18 mouse cellular contexts compared by ENCODE assay signal in the genomic region with DNA sequence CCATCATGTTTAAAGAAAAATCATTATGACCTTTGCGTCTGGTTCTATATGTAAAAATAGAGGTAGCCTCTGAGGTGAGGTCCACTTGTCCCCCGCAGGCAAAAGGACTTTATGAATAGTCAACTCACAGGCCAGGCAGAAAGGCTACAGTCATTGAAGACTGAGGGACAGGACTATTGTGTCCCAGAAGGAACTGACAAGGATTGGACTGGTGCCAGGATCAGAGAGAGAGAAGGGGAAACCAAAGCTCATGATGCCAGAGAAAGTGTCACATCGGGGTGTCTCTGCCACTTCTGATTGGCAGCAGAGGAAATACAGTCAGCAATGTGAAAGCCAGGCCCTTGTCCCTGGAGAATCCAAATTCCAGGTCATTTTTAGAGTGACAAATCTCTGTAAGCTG. TPM values are rescaled to one million over a fixed set of nuclear protein-coding genes. Genes with fewer than 3 reads are reported as not detected.
DNase-seq lines count a peak whose midpoint lies in the region; ATAC-seq and TF ChIP-seq lines count a peak whose summit lies in the region.
"Had no signal": no experiment of that assay in that cellular context is flagged by ENCODE, and none has a peak within 500 bp of the region (broad histone marks: within the 10 kb centered on the region; RNA-seq: fewer than 3 reads in every experiment).

No protein-coding gene starts in this region.

- DNase-seq in heart, adult 18-20 months = peak; percentile 9
- DNase-seq in kidney, adult 2 months = peak; percentile 1
- no peak for DNase-seq in kidney, adult 11 months
- DNase-seq: adrenal gland, postnatal 14 days; gastrocnemius, postnatal 10 days; kidney, postnatal 4 days; layer of hippocampus, adult 9-11 months; lung, adult 2 months; right cerebral cortex, adult 18-20 months had no signal

- H3K9me3 ChIP-seq in heart, embryonic 11.5 days (replicated peaks; ENCODE audit: control insufficient read depth, low read length) = no peaks in the 10 kb centered on the region
- H3K9me3 ChIP-seq in neural tube, embryonic 13.5 days = no peaks in the 10 kb centered on the region
- no peaks in the 10 kb centered on the region for H3K9me3 ChIP-seq in neural tube, embryonic 15.5 days (replicated peaks)
- H3K9me3 ChIP-seq: forebrain, embryonic 12.5 days; limb, embryonic 12.5 days; liver, embryonic 12.5 days; midbrain, embryonic 13.5 days had no signal

- H3K9ac ChIP-seq in heart, embryonic 11.5 days (ENCODE audit: low read depth, low read length) = no peak overlapping the region
- no peak overlapping the region for H3K9ac ChIP-seq in neural tube, embryonic 13.5 days
- no peak overlapping the region for H3K9ac ChIP-seq in neural tube, embryonic 15.5 days (replicated peaks)
- H3K9ac ChIP-seq: forebrain, embryonic 12.5 days; limb, embryonic 12.5 days; liver, embryonic 12.5 days; midbrain, embryonic 13.5 days had no signal

- no peak overlapping the region for H3K27ac ChIP-seq in heart, embryonic 11.5 days (ENCODE audit: low read depth, low read length)
- H3K27ac ChIP-seq in kidney, adult 2 months (ENCODE audit: insufficient read depth, low read depth, low read length) = no peak overlapping the region
- H3K27ac ChIP-seq in neural tube, embryonic 13.5 days (replicated peaks) = peak overlapping the region; percentile 57
- no peak overlapping the region for H3K27ac ChIP-seq in neural tube, embryonic 15.5 days (replicated peaks)
- H3K27ac ChIP-seq: forebrain, embryonic 12.5 days; limb, embryonic 12.5 days; liver, embryonic 12.5 days; midbrain, embryonic 13.5 days; stomach, postnatal 0 days had no signal

- 62% methylated on average over 3 of the region's 3 CpGs for WGBS in heart, embryonic 11.5 days (ENCODE audit: insufficient replicate concordance)
- 81% methylated on average over 3 of the region's 3 CpGs for WGBS in kidney, adult 2 months
- WGBS in neural tube, embryonic 13.5 days = 62% methylated on average over 3 of the region's 3 CpGs
- WGBS in neural tube, embryonic 15.5 days = 68% methylated on average over 3 of the region's 3 CpGs

- no peak for ATAC-seq in heart, embryonic 11.5 days (replicated peaks; ENCODE audit: insufficient number of reproducible peaks, low FRiP score, low TSS enrichment)
- no peak for ATAC-seq in neural tube, embryonic 13.5 days (ENCODE audit: low read depth)
- ATAC-seq in neural tube, embryonic 15.5 days (ENCODE audit: low FRiP score) = no peak
- ATAC-seq in megakaryocyte-erythroid progenitor cell, adult 5-6 weeks (replicated peaks; ENCODE audit: low FRiP score, low TSS enrichment, poor library complexity, severe bottlenecking) = no peak
- ATAC-seq: liver, embryonic 12.5 days; midbrain, embryonic 13.5 days had no signal

- H3K4me3 ChIP-seq in heart, embryonic 11.5 days (ENCODE audit: low read depth, low read length) = no peak overlapping the region
- no peak overlapping the region for H3K4me3 ChIP-seq in kidney, adult 2 months (ENCODE audit: insufficient read depth, low read depth, low read length)
- no peak overlapping the region for H3K4me3 ChIP-seq in neural tube, embryonic 13.5 days
- H3K4me3 ChIP-seq in neural tube, embryonic 15.5 days (replicated peaks) = no peak overlapping the region
- H3K4me3 ChIP-seq: forebrain, embryonic 12.5 days; limb, embryonic 12.5 days; liver, embryonic 12.5 days; midbrain, embryonic 13.5 days had no signal

- TF ChIP-seq CTCF in kidney, adult 2 months (conservative IDR thresholded peaks at IDR 0.05; ENCODE audit: insufficient read depth, insufficient read length, low read depth, low read length) = no peak

- no peak for TF ChIP-seq POLR2A in kidney, adult 2 months (IDR thresholded peaks at IDR 0.05; ENCODE audit: low read depth, low read length)

- H3K4me1 ChIP-seq in heart, embryonic 11.5 days (ENCODE audit: control insufficient read depth, insufficient read depth, low read length) = peaks cover 2% of the 10 kb centered on the region
- no peaks in the 10 kb centered on the region for H3K4me1 ChIP-seq in kidney, adult 2 months (ENCODE audit: control insufficient read depth, insufficient read depth, low read length)
- H3K4me1 ChIP-seq in neural tube, embryonic 13.5 days (replicated peaks) = peaks cover 12% of the 10 kb centered on the region
- H3K4me1 ChIP-seq in neural tube, embryonic 15.5 days = peaks cover 10% of the 10 kb centered on the region
- H3K4me1 ChIP-seq: limb, embryonic 12.5 days; liver, embryonic 12.5 days had no signal

- no peaks in the 10 kb centered on the region for H3K27me3 ChIP-seq in heart, embryonic 11.5 days (ENCODE audit: control insufficient read depth, insufficient read depth, low read length)
- no peaks in the 10 kb centered on the region for H3K27me3 ChIP-seq in kidney, adult 2 months (replicated peaks; ENCODE audit: control insufficient read depth, insufficient read depth, low read length)
- no peaks in the 10 kb centered on the region for H3K27me3 ChIP-seq in neural tube, embryonic 13.5 days
- no peaks in the 10 kb centered on the region for H3K27me3 ChIP-seq in neural tube, embryonic 15.5 days (replicated peaks)
- H3K27me3 ChIP-seq: forebrain, embryonic 12.5 days; limb, embryonic 12.5 days; liver, embryonic 12.5 days; midbrain, embryonic 13.5 days had no signal

- no peak overlapping the region for H3K4me2 ChIP-seq in heart, embryonic 11.5 days
- no peak overlapping the region for H3K4me2 ChIP-seq in neural tube, embryonic 13.5 days
- H3K4me2 ChIP-seq in neural tube, embryonic 15.5 days = no peak overlapping the region
- H3K4me2 ChIP-seq: forebrain, embryonic 12.5 days; limb, embryonic 12.5 days; liver, embryonic 12.5 days; midbrain, embryonic 13.5 days had no signal

- H3K36me3 ChIP-seq in heart, embryonic 11.5 days (ENCODE audit: control insufficient read depth, insufficient read depth, low read length) = no peaks in the 10 kb centered on the region
- H3K36me3 ChIP-seq in kidney, adult 2 months (ENCODE audit: control insufficient read depth, insufficient read depth, low read length) = no peaks in the 10 kb centered on the region
- H3K36me3 ChIP-seq in neural tube, embryonic 13.5 days = no peaks in the 10 kb centered on the region
- no peaks in the 10 kb centered on the region for H3K36me3 ChIP-seq in neural tube, embryonic 15.5 days
- H3K36me3 ChIP-seq: forebrain, embryonic 12.5 days; limb, embryonic 12.5 days; liver, embryonic 12.5 days; midbrain, embryonic 13.5 days had no signal

RNA-seq across cellular contexts. Expression of a gene that starts 50.3 kb away (rescaled TPM):
- 10 to 100 TPM; 16.1 to 17.9 TPM for total RNA-seq in heart, adult 18-20 months (2021)
- 26.6 and 29.4 TPM in 2 replicates for polyA plus RNA-seq in heart, embryonic 11.5 days (2014; fragmentation: Nextera tagmentation; extraction: Ambion mirVana)
- polyA plus RNA-seq in kidney, adult 2 months (2012; rRNA removed) = 2.1 and 2.7 TPM in 2 replicates
- polyA plus RNA-seq in neural tube, embryonic 13.5 days (2015; fragmentation: Nextera tagmentation; extraction: Ambion mirVana) = 34.0 and 36.6 TPM in 2 replicates
- polyA plus RNA-seq in neural tube, embryonic 15.5 days (2015; fragmentation: Nextera tagmentation; extraction: Ambion mirVana) = 30.0 and 31.5 TPM in 2 replicates
- total RNA-seq in megakaryocyte-erythroid progenitor cell, adult 5-6 weeks (2014; fragmentation: Nextera tagmentation) = 12.5 and 15.2 TPM in 2 replicates
- total RNA-seq in megakaryocyte-erythroid progenitor cell, adult 5-6 weeks (2017) = 13.1 and 20.7 TPM in 2 replicates

RNA-seq across cellular contexts. Expression of a gene that starts 51.0 kb away (rescaled TPM):
- total RNA-seq in heart, adult 18-20 months (2021) = under 1 TPM in 1 of 2 experiments, not detected in 1; 0.62 TPM
- polyA plus RNA-seq in heart, embryonic 11.5 days (2014; fragmentation: Nextera tagmentation; extraction: Ambion mirVana) = 2.9 and 4.3 TPM in 2 replicates
- polyA plus RNA-seq in kidney, adult 2 months (2012; rRNA removed) = 0.55 and 1.3 TPM in 2 replicates
- 3.0 and 4.7 TPM in 2 replicates for polyA plus RNA-seq in neural tube, embryonic 13.5 days (2015; fragmentation: Nextera tagmentation; extraction: Ambion mirVana)
- polyA plus RNA-seq in neural tube, embryonic 15.5 days (2015; fragmentation: Nextera tagmentation; extraction: Ambion mirVana) = 2.9 and 3.6 TPM in 2 replicates
- total RNA-seq in megakaryocyte-erythroid progenitor cell, adult 5-6 weeks (2014; fragmentation: Nextera tagmentation) = not detected in 2 replicates
- total RNA-seq in megakaryocyte-erythroid progenitor cell, adult 5-6 weeks (2017) = not detected in 2 replicates
